Mouse (Mus musculus) adrenal gland, postnatal 14 days (tissue): ENCODE results near the gene Sergef. TPM values are rescaled to one million over a fixed set of nuclear protein-coding genes. Genes with fewer than 3 reads are reported as not detected.
A peak's percentile ranks its signal among the peaks of the same experiment; 100 is the strongest.

Experiments used
- DNase-seq: peaks from one replicate; pipeline ENCODE4 v3.0.0; 2021; ENCODE audit warnings: mixed read lengths
- total RNA-seq: library from RNA; stranded (reverse); gene quantifications from 2 replicates; pipeline ENCODE4 v1.2.3, GENCODE M21; 2021

Gene Sergef
- total RNA-seq, 1 experiment from 2014 or later, result 13.8 TPM

DNA sequence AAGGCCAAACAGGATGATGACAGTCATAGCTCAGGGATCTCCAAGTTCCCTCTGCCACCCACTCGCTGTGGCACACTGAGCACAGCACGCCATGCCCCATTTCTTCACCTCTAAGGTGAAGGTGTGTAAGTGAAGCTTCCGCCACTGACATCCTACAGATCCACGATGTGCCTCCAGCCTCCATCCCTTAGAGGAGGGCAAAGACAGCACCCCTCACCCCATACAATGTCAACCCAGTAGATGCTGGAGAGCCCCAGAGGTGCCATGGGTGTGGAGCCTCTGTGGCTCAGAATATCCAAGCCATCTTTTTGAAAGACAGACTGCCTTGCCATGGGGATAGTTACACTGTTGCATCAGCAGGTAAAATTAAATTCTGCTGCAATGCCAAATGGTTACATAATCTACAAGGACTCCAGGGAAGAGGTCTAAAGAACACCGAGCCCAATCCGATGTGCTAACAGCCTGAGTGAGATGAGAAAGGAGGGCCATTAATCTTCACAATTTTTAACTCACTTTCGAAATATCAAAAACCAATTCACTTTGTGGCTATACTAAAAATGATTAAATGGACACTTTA lies 23.1 kb downstream of the Sergef start:
- no peak for DNase-seq

GRCm38 (mm10) chr7:46615256-46615977 lies 24.2 kb downstream of the Sergef start:
- peak; percentile 86 for DNase-seq

GRCm38 (mm10) chr7:46614263-46614662 lies 25.3 kb downstream of the Sergef start:
- DNase-seq, result peak; percentile 49

- DNase-seq, result no peak
These were observed 26.5 kb downstream of the Sergef start for GRCm38 (mm10) chr7:46613091-46613490.

GRCm38 (mm10) chr7:46612421-46612937 lies 27.1 kb downstream of the Sergef start:
- peak; percentile 40 for DNase-seq

GRCm38 (mm10) chr7:46611970-46612369 lies 27.6 kb downstream of the Sergef start:
- DNase-seq, result peak; percentile 82

- no peak for DNase-seq
These were observed 30.3 kb downstream of the Sergef start for GRCm38 (mm10) chr7:46609317-46609716.

- peak; percentile 71 for DNase-seq
These were observed 32.1 kb downstream of the Sergef start for GRCm38 (mm10) chr7:46607428-46608055.

DNA sequence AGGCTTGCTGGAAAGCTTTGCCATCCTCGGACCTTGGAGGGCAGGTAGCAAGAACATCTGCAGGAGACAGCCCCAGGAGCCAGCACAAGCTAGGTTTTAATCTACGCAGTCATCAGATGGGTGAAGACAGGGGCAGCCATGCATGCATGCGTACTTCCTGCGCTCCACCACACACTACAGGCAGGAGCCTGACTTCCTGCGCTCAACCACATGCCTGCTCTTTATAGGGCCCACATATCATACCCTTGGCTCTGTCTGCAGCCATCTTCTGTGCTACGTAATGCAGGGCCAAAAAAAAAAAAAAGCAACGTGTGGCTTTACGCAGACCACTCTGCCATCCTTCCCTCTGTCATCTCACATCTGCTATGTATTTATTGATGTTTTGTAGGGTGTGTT lies 32.6 kb downstream of the Sergef start:
- no peak for DNase-seq

DNA sequence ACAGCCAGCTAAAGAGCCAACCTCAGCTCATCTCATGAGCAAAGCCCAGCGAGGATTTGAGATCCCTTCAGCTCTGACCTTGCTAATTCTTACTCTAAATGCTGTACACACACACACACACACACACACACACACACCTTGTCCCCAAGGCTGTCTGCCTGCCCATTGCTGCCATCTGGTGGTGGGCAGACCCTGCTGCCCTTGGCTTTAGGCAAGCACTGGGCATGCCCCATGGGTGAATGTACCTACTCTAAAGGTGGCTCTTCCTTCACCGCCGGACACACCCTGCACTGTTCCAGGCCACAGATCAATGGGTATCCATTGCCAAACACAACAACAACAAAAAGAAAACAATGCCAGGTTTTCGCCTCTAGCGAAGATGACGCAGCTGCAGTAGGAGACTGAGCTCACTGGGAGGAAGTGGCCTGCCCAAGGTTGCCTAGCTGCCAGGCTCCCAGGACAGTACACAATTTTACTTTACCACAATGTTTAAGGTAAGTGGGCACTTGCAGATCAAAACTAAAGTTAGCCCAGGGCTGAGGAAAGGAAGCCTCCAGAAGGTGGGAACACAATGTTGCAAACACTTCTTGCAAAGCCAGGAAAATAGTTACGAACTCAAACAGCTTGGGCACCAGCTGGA lies 33.1 kb downstream of the Sergef start:
- peak; percentile 90 for DNase-seq

GRCm38 (mm10) chr7:46603051-46603450 lies 36.6 kb downstream of the Sergef start:
- no peak for DNase-seq

DNA sequence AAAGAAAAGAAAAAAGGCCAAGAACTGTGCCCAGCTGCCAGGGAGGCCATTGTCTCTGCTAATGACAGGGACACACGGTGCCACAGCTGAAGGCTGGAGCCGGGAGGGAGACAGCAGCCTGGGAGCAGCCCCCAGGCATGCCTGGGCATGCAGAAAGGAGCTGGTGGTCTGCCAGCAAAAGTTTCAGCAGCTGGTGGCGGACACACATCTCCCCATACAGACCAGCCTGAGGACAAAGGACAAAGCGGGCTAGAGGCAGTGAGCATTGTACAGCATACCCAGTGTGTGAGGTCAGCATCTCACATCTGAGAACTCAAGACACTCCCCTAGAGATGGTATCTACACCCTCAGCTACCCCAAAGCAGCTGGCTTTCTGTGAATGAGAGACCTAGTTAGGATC lies 37.5 kb downstream of the Sergef start:
- no peak for DNase-seq

DNA sequence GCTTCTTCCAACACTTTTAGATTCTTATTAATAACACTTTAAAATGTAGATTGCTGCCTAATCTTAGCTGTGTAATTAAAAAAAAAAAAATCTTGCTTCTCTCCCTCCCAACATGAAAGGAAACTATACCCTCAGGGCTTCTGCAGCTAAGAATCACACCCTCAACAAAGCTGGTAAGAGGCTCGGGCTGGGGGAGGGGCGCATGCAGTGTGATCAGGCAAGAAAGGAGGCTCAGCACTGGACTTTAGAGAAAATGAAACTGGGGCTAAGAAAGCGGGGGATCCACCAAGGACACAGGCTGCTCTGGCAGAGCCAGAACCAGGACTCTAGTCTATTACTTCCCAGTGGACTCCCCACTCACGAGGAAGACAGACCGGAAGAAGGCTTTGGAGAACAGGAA lies 38.5 kb downstream of the Sergef start:
- no peak for DNase-seq

- DNase-seq, result no peak
These were observed 42.6 kb downstream of the Sergef start for GRCm38 (mm10) chr7:46597006-46597405.

DNA sequence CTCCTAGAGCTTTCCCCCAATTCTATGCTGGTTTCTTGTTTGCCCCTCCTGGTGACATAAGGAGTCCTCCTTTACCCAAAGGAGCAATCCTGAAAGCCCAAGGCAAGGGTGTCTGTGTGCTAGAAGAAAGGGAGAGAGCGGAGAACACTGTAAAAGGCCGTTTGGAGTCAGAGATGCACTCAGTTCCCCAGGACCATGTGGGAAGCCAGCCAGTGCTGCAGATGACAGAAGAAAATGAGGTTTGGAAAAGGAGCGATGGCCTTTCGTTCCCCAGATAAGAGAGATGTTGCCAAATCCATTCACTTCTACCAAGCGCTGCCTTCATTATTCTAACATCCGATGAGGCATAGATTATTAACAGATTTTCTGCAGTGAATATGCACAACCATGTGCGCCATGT lies 48.1 kb downstream of the Sergef start:
- DNase-seq, result no peak

GRCm38 (mm10) chr7:46589181-46589580 lies 50.4 kb downstream of the Sergef start:
- DNase-seq, result no peak

GRCm38 (mm10) chr7:46588005-46588404 lies 51.6 kb downstream of the Sergef start:
- DNase-seq, result no peak

- DNase-seq, result no peak
These were observed 52.1 kb downstream of the Sergef start for GRCm38 (mm10) chr7:46587466-46587865.

- DNase-seq, result no peak
These were observed 52.9 kb downstream of the Sergef start for GRCm38 (mm10) chr7:46586621-46587216.

DNA sequence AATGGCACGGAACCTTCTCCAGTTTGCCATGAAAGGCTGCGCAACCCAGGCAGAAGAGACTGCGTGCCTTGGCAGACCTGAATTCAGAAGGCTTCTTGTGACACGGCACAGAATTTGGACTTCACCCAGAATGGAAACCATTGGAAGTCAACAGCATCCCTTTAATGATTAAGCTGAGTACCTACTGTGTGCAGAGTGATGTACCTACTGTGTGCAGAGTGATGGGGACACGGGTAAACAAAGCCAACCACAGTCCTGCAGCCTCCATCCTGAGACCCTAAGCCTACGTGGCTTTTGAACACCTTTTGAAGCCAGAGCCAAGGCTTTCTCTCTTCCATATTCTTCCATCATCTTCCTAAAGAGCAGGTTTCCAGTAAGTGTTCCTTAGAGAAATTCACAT lies 56.9 kb downstream of the Sergef start:
- no peak for DNase-seq

GRCm38 (mm10) chr7:46581358-46581930 lies 58.2 kb downstream of the Sergef start:
- no peak for DNase-seq

DNA sequence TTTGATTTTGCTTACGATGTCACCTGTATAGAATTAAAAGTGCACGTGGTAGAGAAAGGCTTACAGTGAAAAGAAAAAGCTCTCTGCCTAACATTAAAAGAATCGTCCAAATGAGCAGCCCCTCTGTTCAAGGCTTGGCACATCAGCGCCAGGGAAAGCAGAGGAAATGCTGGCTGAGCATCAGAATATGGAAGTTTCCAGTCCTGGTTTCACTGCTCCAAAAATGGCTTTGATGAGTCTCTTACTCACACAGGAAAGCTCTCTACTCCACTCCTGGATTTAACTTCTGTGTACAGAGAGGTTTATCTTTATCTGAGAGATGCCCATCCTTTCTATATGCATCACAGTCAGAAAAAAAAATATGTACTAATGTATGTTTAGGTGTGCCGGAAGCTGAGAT lies 61.5 kb downstream of the Sergef start:
- DNase-seq, result no peak
